Mouse (Mus musculus) mouse embryonic stem cell (cell line): Measurements from ENCODE around the gene Katnbl1.
"Not testable (repeated sequence)": the region's sequence is repeated elsewhere in the genome, so short reads cannot be mapped to it uniquely, and the experiment has no call there.

Experiments
- in situ Hi-C, 2 experiments: fragments of 300-500 bp; cut with MboI; formaldehyde crosslinking; loops; 1 replicate in 1 of 2; 3 replicates in 1 of 2; pipeline ENCODE4 v1.14.3; 2019 to 2020; ENCODE audit warnings: low sequenced_read_pairs in 2 of 2, low pct_unique_long_range_greater_than_20kb in 1 of 2, mixed read lengths in 1 of 2; ENCODE audit not compliant: unreplicated experiment in 1 of 2

The Katnbl1 gene

DNA sequence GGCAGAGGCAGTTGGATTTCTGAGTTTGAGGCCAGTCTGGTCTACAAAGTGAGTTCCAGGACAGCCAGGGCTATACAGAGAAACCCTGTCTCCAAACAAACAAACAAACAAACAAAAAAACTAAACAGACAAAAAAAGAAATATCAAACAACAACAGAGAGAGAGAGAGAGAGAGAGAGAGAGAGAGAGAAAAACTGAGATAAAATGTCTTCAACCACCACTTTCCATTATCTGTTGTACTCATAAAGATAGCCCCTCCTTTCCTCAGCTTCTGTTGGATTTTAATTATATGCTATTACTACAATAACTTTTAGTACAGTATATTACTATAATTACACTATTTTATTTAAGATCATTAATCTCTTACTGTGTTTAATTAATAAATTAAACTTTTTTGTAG, 73.5 kb downstream of the Katnbl1 start:
- in situ Hi-C loops, result not testable (repeated sequence)

DNA sequence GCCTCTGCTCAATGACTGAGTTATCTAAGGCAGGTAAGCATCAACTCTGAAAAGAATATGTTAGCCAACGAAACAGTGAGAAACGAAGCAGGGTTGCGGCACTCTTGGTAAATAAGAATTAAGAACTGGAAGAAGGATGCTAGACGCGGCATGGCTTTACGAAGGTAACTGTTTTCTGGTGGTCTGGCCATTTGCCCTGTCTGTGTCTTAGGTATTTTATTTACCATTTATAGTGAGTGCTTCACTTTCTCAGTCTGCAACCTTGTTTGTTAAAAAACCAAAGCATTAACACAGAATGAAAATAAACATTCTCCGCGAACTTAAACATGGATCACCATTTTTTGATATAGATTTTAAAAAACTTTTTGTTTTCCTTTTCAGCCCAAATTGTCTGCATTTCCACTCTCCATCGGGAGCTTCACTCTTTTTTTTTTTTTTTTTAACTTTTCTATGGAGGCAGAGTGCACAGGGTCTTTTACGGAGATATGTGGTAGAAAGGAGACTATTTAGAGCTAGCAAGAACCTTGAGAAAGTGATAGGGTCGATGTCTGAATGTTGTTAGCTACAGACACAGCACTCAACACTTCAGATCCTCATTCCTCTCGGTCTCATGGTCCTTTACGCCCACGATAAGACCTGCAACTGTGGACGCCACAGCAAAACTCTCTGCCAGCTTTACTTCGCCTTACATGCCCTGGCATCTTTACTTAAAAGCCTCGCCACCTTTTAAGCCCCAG, 75.3 kb downstream of the Katnbl1 start:
- in situ Hi-C loops, result no loop called here

DNA sequence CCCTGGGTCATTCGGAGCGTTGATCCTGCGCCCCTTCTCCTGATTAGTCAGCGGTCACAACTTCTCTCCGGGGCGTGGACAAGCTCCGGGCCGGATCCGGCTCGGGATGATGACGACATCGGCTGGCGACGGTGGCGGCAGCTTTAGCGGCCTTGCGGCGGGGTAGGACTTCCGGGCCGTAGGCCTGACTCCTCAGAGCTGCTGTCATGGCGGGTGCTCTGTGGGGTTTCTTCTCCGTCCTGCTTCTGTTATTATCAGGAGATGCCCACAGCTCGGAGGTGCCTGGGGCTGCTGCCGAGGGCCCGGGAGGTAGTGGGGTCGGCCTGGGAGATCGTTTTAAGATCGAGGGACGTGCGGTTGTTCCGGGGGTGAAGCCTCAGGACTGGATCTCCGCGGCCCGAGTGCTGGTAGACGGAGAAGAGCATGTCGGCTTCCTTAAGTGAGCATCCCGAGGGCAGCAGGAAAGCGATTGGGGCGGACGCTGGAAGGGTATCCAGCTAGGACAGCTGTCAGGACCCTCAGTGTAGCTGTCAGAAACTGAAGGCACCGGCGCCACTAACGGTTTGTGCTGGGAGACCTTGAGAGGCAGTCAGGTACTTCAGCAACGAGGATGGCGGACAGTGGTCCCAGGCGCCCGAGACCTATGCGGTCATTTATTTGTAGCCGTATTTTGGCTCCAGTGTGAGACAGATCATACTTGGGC, 76.0 kb downstream of the Katnbl1 start, which contains the start of gene Emc7:
Gene Emc7, plus strand, starts transcription at position 136 of the 703 bp plus-strand sequence.
- in situ Hi-C loops, result no loop called here

DNA sequence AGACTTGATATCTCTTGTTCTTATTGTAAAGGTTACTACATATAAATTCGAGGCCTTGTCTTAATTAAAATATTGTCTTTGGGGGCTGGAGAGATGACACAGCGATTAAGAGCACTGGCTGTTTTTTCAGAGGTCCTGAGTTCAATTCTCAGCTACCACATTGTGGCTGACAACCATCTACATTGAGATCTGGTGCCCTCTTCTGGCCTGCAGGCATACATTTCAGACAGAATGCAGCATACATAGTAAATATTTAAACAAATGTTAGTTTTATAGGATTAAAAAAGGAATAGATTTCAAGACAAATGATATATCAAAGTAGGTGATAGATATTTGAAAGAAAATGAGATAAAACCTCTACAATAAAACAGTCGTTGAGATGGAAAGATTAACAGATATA, 81.5 kb downstream of the Katnbl1 start:
- in situ Hi-C loops, result no loop called here
